Mouse (Mus musculus) C2C12 (cell line): Measurements from ENCODE around the gene Map2k1.

ENCODE experiments used
- CEBPB ChIP-seq: IDR thresholded peaks from one replicate; pipeline ENCODE4 v1.6.1; 2011; ENCODE audit warnings: low read depth, mild to moderate bottlenecking, control low read depth, moderate library complexity
- CTCF ChIP-seq: IDR thresholded peaks from one replicate; pipeline ENCODE4 v1.5.1; 2011; ENCODE audit not compliant: control insufficient read depth, insufficient read depth, insufficient read length
- MAX ChIP-seq: IDR thresholded peaks from one replicate; pipeline ENCODE4 v1.6.1; 2011; ENCODE audit warnings: mild to moderate bottlenecking, control low read depth
- MYOG ChIP-seq: IDR thresholded peaks from one replicate; pipeline ENCODE4 v1.6.1; 2011; ENCODE audit not compliant: control insufficient read depth, insufficient read length; ENCODE audit errors: extremely low read depth
- USF1 ChIP-seq: IDR thresholded peaks from one replicate; pipeline ENCODE4 v1.6.1; 2011; ENCODE audit warnings: low read depth, mild to moderate bottlenecking, control low read depth, moderate library complexity

DNA sequence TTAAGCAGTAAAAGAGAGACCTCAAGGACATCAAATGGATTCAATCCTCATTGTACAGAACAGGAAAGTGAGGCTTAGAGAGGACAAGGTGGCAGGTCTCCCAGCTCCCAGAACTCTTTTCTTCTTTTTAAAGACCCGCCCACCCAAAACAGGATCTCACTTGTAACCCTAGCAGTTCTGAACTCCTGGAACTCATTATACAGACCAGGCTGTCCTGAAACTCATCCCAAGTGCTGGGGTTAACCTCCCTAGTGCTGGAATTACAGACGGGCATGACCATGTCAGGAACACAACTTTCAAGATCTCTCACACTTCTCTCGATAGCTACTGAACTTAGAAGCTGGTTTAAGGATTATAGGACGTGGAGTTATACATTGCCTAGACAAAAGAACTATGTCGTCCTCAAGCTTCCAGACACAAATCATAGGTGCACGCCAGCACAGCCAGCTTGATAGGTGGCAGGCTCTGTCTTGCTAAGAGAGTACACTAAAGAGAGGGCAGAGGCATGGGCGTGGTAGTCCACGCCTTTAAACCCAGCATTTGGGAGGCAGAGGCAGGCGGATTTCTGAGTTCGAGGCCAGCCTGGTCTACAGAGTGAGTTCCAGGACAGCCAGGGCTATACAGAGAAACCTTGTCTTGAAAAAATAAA, 33.5 kb downstream of the Map2k1 start:
- TF ChIP-seq CTCF: no peak
- TF ChIP-seq CEBPB: no peak
- TF ChIP-seq USF1: no peak
- TF ChIP-seq MAX: no peak
- TF ChIP-seq MYOG: no peak
